Mouse (Mus musculus) stomach, embryonic 16.5 days (tissue): ENCODE data around the gene Cttn. TPM values are rescaled to one million over a fixed set of nuclear protein-coding genes. Genes with fewer than 3 reads are reported as not detected.

Experiments
- ATAC-seq: fragments of 200-750 bp; cut with Nextera tagmentation; 2 replicates; pipeline ENCODE4 v1.8.0; 2017; ENCODE audit warnings: moderate number of reproducible peaks, moderate TSS enrichment; ENCODE audit not compliant: insufficient read depth, low FRiP score
- H3K27ac ChIP-seq: fragments of 300-500 bp; sonication (generic); 2 replicates; pipeline ENCODE4 v1.5.1; 2014; ENCODE audit warnings: low read length
- H3K27me3 ChIP-seq: fragments of 300-500 bp; sonication (generic); 2 replicates; pipeline ENCODE4 v1.6.1; 2014; ENCODE audit warnings: low read length, control low read depth, mixed read lengths; ENCODE audit not compliant: control insufficient read depth, insufficient read depth
- H3K36me3 ChIP-seq: fragments of 300-500 bp; sonication (generic); 2 replicates; pipeline ENCODE4 v1.6.1; 2014; ENCODE audit warnings: low read length; ENCODE audit not compliant: control insufficient read depth, insufficient read depth
- H3K4me1 ChIP-seq: fragments of 300-500 bp; sonication (generic); 2 replicates; pipeline ENCODE4 v1.6.1; 2014; ENCODE audit warnings: low read length, control low read depth, mixed read lengths; ENCODE audit not compliant: control insufficient read depth, insufficient read depth
- H3K4me2 ChIP-seq: fragments of 300-500 bp; sonication (generic); 2 replicates; pipeline ENCODE4 v1.6.1; 2014; ENCODE audit warnings: low read depth, low read length, mixed read lengths
- H3K4me3 ChIP-seq: fragments of 300-500 bp; sonication (generic); replicated peaks from 2 replicates; pipeline ENCODE4 v1.5.1; 2014; ENCODE audit warnings: mild to moderate bottlenecking, low read length
- H3K9ac ChIP-seq: fragments of 300-500 bp; sonication (generic); 2 replicates; pipeline ENCODE4 v1.6.1; 2014; ENCODE audit warnings: low read length
- H3K9me3 ChIP-seq: fragments of 300-500 bp; sonication (generic); replicated peaks from 2 replicates; pipeline ENCODE4 v1.6.1; 2016; ENCODE audit warnings: low read length, control low read depth; ENCODE audit not compliant: control insufficient read depth
- WGBS: fragments of 180-500 bp; shearing (Covaris S2); extraction: QIAGEN DNeasy Blood & Tissue Kit; methylation state at CpG from one replicate; pipeline ENCODE4 v1.1.7; 2014; 5-methylcytosine and 5-hydroxymethylcytosine counted together
- polyA plus RNA-seq: library from polyadenylated mRNA; unstranded; fragments of >200 nt; fragmentation: Nextera tagmentation; extraction: Ambion mirVana; gene quantifications from 2 replicates; pipeline ENCODE4 v1.2.1, GENCODE M21; 2015

The Cttn gene
- polyA plus RNA-seq: 184 and 228 TPM in 2 replicates

GRCm38 (mm10) chr7:144470545-144471059 lies at the start of gene Cttn:
Gene Cttn, minus strand, starts transcription at chr7:144471009.
- under 1% methylated on average over 30 of the region's 30 CpGs for WGBS
- H3K4me1 ChIP-seq: peaks cover 12% of the 10 kb centered on the region
- peak within 1 kb of the TSS; percentile 77 for H3K4me2 ChIP-seq
- peak within 1 kb of the TSS; percentile 96 for H3K27ac ChIP-seq
- peak within 1 kb of the TSS; percentile 93 for H3K4me3 ChIP-seq
- no peaks in the 10 kb centered on the region for H3K36me3 ChIP-seq
- H3K9ac ChIP-seq: peak within 1 kb of the TSS; percentile 98
- no peaks in the 10 kb centered on the region for H3K9me3 ChIP-seq
- ATAC-seq: peak; percentile 91
- no peaks in the 10 kb centered on the region for H3K27me3 ChIP-seq

GRCm38 (mm10) chr7:144519852-144520251 lies 49.0 kb upstream of the Cttn start:
- Histone ChIP-seq H3K4me1 (no peaks in the 10 kb centered on the region), H3K4me2 (no peak overlapping the region), H3K9ac (no peak overlapping the region), H3K9me3 (no peaks in the 10 kb centered on the region), H3K4me3 (no peak overlapping the region), H3K27ac (no peak overlapping the region), H3K36me3 (peaks cover 8% of the 10 kb centered on the region; the same call in 1 of the 2 replicates), H3K27me3 (no peaks in the 10 kb centered on the region)
- no peak for ATAC-seq
- WGBS: 95% methylated on average over 5 of the region's 5 CpGs

- Histone ChIP-seq H3K4me1 (no peaks in the 10 kb centered on the region), H3K27me3 (no peaks in the 10 kb centered on the region), H3K27ac (no peak overlapping the region; the same call in 1 of the 2 replicates), H3K9ac (no peak overlapping the region), H3K36me3 (peaks cover 8% of the 10 kb centered on the region), H3K4me2 (no peak overlapping the region), H3K4me3 (no peak overlapping the region), H3K9me3 (no peaks in the 10 kb centered on the region)
- WGBS: 83% methylated on average over 5 of the region's 5 CpGs
- no peak for ATAC-seq
These were observed 45.9 kb upstream of the Cttn start for GRCm38 (mm10) chr7:144516711-144517110.

GRCm38 (mm10) chr7:144509090-144509489 lies 38.3 kb upstream of the Cttn start:
- no peak overlapping the region for H3K9ac ChIP-seq
- H3K36me3 ChIP-seq: peaks cover 16% of the 10 kb centered on the region
- no peaks in the 10 kb centered on the region for H3K9me3 ChIP-seq
- H3K4me3 ChIP-seq: no peak overlapping the region
- no peak overlapping the region for H3K4me2 ChIP-seq
- H3K4me1 ChIP-seq: no peaks in the 10 kb centered on the region
- ATAC-seq: no peak
- no peak overlapping the region for H3K27ac ChIP-seq
- 92% methylated on average over 4 of the region's 4 CpGs for WGBS
- no peaks in the 10 kb centered on the region for H3K27me3 ChIP-seq

- no peak overlapping the region for H3K4me2 ChIP-seq
- H3K36me3 ChIP-seq: peaks cover 16% of the 10 kb centered on the region
- 93% methylated on average over 1 of the region's 1 CpGs for WGBS
- no peaks in the 10 kb centered on the region for H3K27me3 ChIP-seq
- ATAC-seq: no peak
- no peaks in the 10 kb centered on the region for H3K4me1 ChIP-seq
- no peak overlapping the region for H3K9ac ChIP-seq
- no peak overlapping the region for H3K4me3 ChIP-seq
- H3K9me3 ChIP-seq: no peaks in the 10 kb centered on the region
- H3K27ac ChIP-seq: no peak overlapping the region
These were observed 36.0 kb upstream of the Cttn start for GRCm38 (mm10) chr7:144506807-144507206.

- Histone ChIP-seq H3K27me3 (no peaks in the 10 kb centered on the region), H3K9me3 (no peaks in the 10 kb centered on the region), H3K9ac (no peak overlapping the region), H3K4me3 (no peak overlapping the region), H3K36me3 (peaks cover 13% of the 10 kb centered on the region; the same call in 1 of the 2 replicates), H3K27ac (no peak overlapping the region), H3K4me1 (no peaks in the 10 kb centered on the region), H3K4me2 (no peak overlapping the region)
- ATAC-seq: no peak
- WGBS: 78% methylated on average over 4 of the region's 4 CpGs
These were observed 33.1 kb upstream of the Cttn start for GRCm38 (mm10) chr7:144503959-144504358.

GRCm38 (mm10) chr7:144492931-144493330 lies 22.1 kb upstream of the Cttn start:
- Histone ChIP-seq H3K4me1 (no peaks in the 10 kb centered on the region), H3K9me3 (no peaks in the 10 kb centered on the region), H3K4me3 (no peak overlapping the region), H3K9ac (no peak overlapping the region), H3K27me3 (no peaks in the 10 kb centered on the region), H3K4me2 (no peak overlapping the region), H3K36me3 (peaks cover 22% of the 10 kb centered on the region; the same call in 1 of the 2 replicates), H3K27ac (no peak overlapping the region)
- WGBS: 81% methylated on average over 1 of the region's 1 CpGs
- ATAC-seq: no peak

GRCm38 (mm10) chr7:144490201-144490873 lies 19.5 kb upstream of the Cttn start:
- 83% methylated on average over 8 of the region's 8 CpGs for WGBS
- Histone ChIP-seq H3K9me3 (no peaks in the 10 kb centered on the region), H3K27me3 (no peaks in the 10 kb centered on the region), H3K4me2 (no peak overlapping the region), H3K36me3 (peaks cover 8% of the 10 kb centered on the region; the same call in 1 of the 2 replicates), H3K4me1 (no peaks in the 10 kb centered on the region), H3K4me3 (no peak overlapping the region), H3K27ac (no peak overlapping the region), H3K9ac (no peak overlapping the region)
- ATAC-seq: no peak

- H3K9ac ChIP-seq: no peak overlapping the region
- 79% methylated on average over 6 of the region's 6 CpGs for WGBS
- no peak overlapping the region for H3K4me2 ChIP-seq
- no peak overlapping the region for H3K27ac ChIP-seq
- H3K9me3 ChIP-seq: no peaks in the 10 kb centered on the region
- H3K27me3 ChIP-seq: no peaks in the 10 kb centered on the region
- no peak overlapping the region for H3K4me3 ChIP-seq
- H3K4me1 ChIP-seq: no peaks in the 10 kb centered on the region
- 0 out of 2 replicates have a peak, but pooled peaks have one; percentile 21 for ATAC-seq
- peaks cover 8% of the 10 kb centered on the region; the same call in 1 of the 2 replicates for H3K36me3 ChIP-seq
These were observed 18.4 kb upstream of the Cttn start for GRCm38 (mm10) chr7:144489067-144489774.
